Mouse (Mus musculus) granulocyte monocyte progenitor cell, adult 5-6 weeks (primary cell): ENCODE measurements around the gene Polr2j. TPM values are rescaled to one million over a fixed set of nuclear protein-coding genes. Genes with fewer than 3 reads are reported as not detected.
"Not testable (repeated sequence)": the region's sequence is repeated elsewhere in the genome, so short reads cannot be mapped to it uniquely, and the experiment has no call there.

Experiments used
- ATAC-seq: replicated peaks from 2 replicates; pipeline ENCODE4 v1.8.0; 2016; ENCODE audit warnings: mild to moderate bottlenecking, moderate TSS enrichment, inconsistent platforms; ENCODE audit not compliant: poor library complexity, severe bottlenecking
- total RNA-seq, 2 experiments: library from RNA; stranded (forward) in 1 of 2; stranded (reverse) in 1 of 2; fragments of 200-712, 200-1000 nt in 1 of 2; fragments of >200 nt in 1 of 2; fragmentation: Nextera tagmentation in 1 of 2; gene quantifications; 2 replicates each; pipeline ENCODE4 v1.2.3; 2014 to 2017

The Polr2j gene
- total RNA-seq, 2 experiments from 2014 or later, result 125 to 156 TPM

- peak; percentile 94 for ATAC-seq
These were observed 14.2 kb upstream of the Polr2j start for GRCm38 (mm10) chr5:136102099-136102820.

GRCm38 (mm10) chr5:136104511-136104910, 11.9 kb upstream of the Polr2j start:
- peak; percentile 35; the same call in 1 of the 2 replicates for ATAC-seq

GRCm38 (mm10) chr5:136108486-136108885, 7.9 kb upstream of the Polr2j start:
- ATAC-seq, result no peak

GRCm38 (mm10) chr5:136109042-136109441, 7.4 kb upstream of the Polr2j start:
- no peak for ATAC-seq

- ATAC-seq, result not testable (repeated sequence)
These were observed 2.9 kb upstream of the Polr2j start for GRCm38 (mm10) chr5:136113546-136113945.

- ATAC-seq, result peak; percentile 38
These were observed 317 bp downstream of the Polr2j start for GRCm38 (mm10) chr5:136116784-136117112.

- no peak for ATAC-seq
These were observed 5.7 kb downstream of the Polr2j start for GRCm38 (mm10) chr5:136122165-136122564.

- peak; percentile 82 for ATAC-seq
These were observed 19.3 kb downstream of the Polr2j start, which contains the start of the genes Lrwd1 and Alkbh4 for GRCm38 (mm10) chr5:136135571-136136291. Lrwd1 (minus strand) TSS chr5:136136074. Alkbh4 (plus strand) TSS chr5:136136146.

- no peak for ATAC-seq
These were observed 20.0 kb downstream of the Polr2j start for GRCm38 (mm10) chr5:136136292-136136990.

- 0 out of 2 replicates have a peak, but pooled peaks have one; percentile 13 for ATAC-seq
These were observed 21.3 kb downstream of the Polr2j start for GRCm38 (mm10) chr5:136137658-136138274.

GRCm38 (mm10) chr5:136139393-136139792, 23.0 kb downstream of the Polr2j start:
- ATAC-seq, result peak; percentile 37

- ATAC-seq, result peak; percentile 63
These were observed 23.6 kb downstream of the Polr2j start for GRCm38 (mm10) chr5:136140057-136140482.

- no peak for ATAC-seq
These were observed 26.3 kb downstream of the Polr2j start for GRCm38 (mm10) chr5:136142746-136143145.

- ATAC-seq, result no peak
These were observed 26.8 kb downstream of the Polr2j start for GRCm38 (mm10) chr5:136143161-136143755.

- ATAC-seq, result peak; percentile 13; the same call in 1 of the 2 replicates
These were observed 28.4 kb downstream of the Polr2j start for GRCm38 (mm10) chr5:136144606-136145430.

GRCm38 (mm10) chr5:136146936-136147335, 30.5 kb downstream of the Polr2j start:
- ATAC-seq, result no peak

GRCm38 (mm10) chr5:136147704-136148103, 31.3 kb downstream of the Polr2j start:
- ATAC-seq, result no peak

- ATAC-seq, result peak; percentile 88
These were observed 32.7 kb downstream of the Polr2j start for GRCm38 (mm10) chr5:136149134-136149576.

- ATAC-seq, result no peak
These were observed 35.9 kb downstream of the Polr2j start for GRCm38 (mm10) chr5:136152365-136152764.
